Comparison of ENCODE assay signal across 8 mouse cellular contexts in genomic region chrX:7574087-7574884, GRCm38 (mm10). TPM values are rescaled to one million over a fixed set of nuclear protein-coding genes. Genes with fewer than 3 reads are reported as not detected.
DNase-seq lines count a peak whose midpoint lies in the region; ATAC-seq and TF ChIP-seq lines count a peak whose summit lies in the region.

Gene Ppp1r3f, minus strand, starts transcription at chrX:7574283.

- peak within 1 kb of the TSS; percentile 57 for H3K4me2 ChIP-seq in hindbrain, postnatal 0 days (ENCODE audit: low read depth, low read length)

- no peaks in the 10 kb centered on the region for H3K9me3 ChIP-seq in hindbrain, postnatal 0 days (ENCODE audit: low read length)

- peak within 1 kb of the TSS; percentile 88 for H3K4me3 ChIP-seq in gastrocnemius, adult 2 months
- H3K4me3 ChIP-seq in hindbrain, postnatal 0 days (ENCODE audit: low read length) = peak within 1 kb of the TSS; percentile 50
- H3K4me3 ChIP-seq in left cerebral cortex, adult 2 months = peak within 1 kb of the TSS; percentile 51

- peak; percentile 96 for DNase-seq in ZHBTc4 (ENCODE audit: low read depth, low spot score)
- DNase-seq in gastrocnemius, adult 2 months = peak; percentile 95
- peak; percentile 95 for DNase-seq in hindbrain, postnatal 0 days (ENCODE audit: low spot score)
- peak; percentile 94 for DNase-seq in left cerebral cortex, adult 2 months (ENCODE audit: extremely low spot score in 1 of 2, low spot score in 2 of 2)
- peak; percentile 96 to 97 for DNase-seq in right cerebral cortex, adult 2 months (ENCODE audit: low spot score in 2 of 2)
- DNase-seq in urinary bladder, postnatal 14 days (ENCODE audit: low spot score) = peak; percentile 94

- ATAC-seq in common myeloid progenitor, adult 5-6 weeks (replicated peaks; ENCODE audit: low read depth, poor library complexity, severe bottlenecking) = peak; percentile 98
- ATAC-seq in hindbrain, postnatal 0 days = peak; percentile 97
- ATAC-seq in megakaryocyte, adult 5-6 weeks (ENCODE audit: poor library complexity, severe bottlenecking) = peak; percentile 98

- no peak for TF ChIP-seq CTCF in gastrocnemius, adult 2 months (IDR thresholded peaks at IDR 0.05)
- no peak for TF ChIP-seq CTCF in hindbrain, postnatal 0 days (IDR thresholded peaks at IDR 0.05; ENCODE audit: low read depth)
- no peak for TF ChIP-seq CTCF in left cerebral cortex, adult 2 months (IDR thresholded peaks at IDR 0.05)

- peak within 1 kb of the TSS; percentile 66 for H3K9ac ChIP-seq in hindbrain, postnatal 0 days (replicated peaks; ENCODE audit: low read length)

- H3K4me1 ChIP-seq in hindbrain, postnatal 0 days (ENCODE audit: insufficient read depth, low read length) = no peaks in the 10 kb centered on the region

- H3K36me3 ChIP-seq in hindbrain, postnatal 0 days (ENCODE audit: insufficient read depth, low read length) = no peaks in the 10 kb centered on the region

- intact Hi-C loops in gastrocnemius, adult 2 months (cut with DNase I) = loop anchor here (2.0 to 10.0 kb wide), 2 partner anchors 31 to 121 kb away; partner anchors contain the start of genes Ccdc22 and Gpkow
- intact Hi-C loops in left cerebral cortex, adult 2 months (cut with DNase I) = loop anchor here (2.0 to 5.0 kb wide), 4 partner anchors 65 to 252 kb away; partner anchors contain the start of gene Syp

- H3K27me3 ChIP-seq in hindbrain, postnatal 0 days (ENCODE audit: insufficient read depth, low read length) = no peaks in the 10 kb centered on the region

- H3K27ac ChIP-seq in gastrocnemius, adult 2 months = peak within 1 kb of the TSS; percentile 88
- peak within 1 kb of the TSS; percentile 91 for H3K27ac ChIP-seq in hindbrain, postnatal 0 days
- peak within 1 kb of the TSS; percentile 89 for H3K27ac ChIP-seq in left cerebral cortex, adult 2 months

- WGBS in hindbrain, postnatal 0 days = 34% methylated on average over 63 of the region's 65 CpGs

RNA-seq across cellular contexts. Expression of gene Ppp1r3f, which starts in this region (rescaled TPM):
- 0.82 and 1.0 TPM in 2 replicates for total RNA-seq in common myeloid progenitor, adult 5-6 weeks (2017)
- total RNA-seq in gastrocnemius, adult 2 months (2021) = 1 to 10 TPM; 2.3 to 3.3 TPM
- 19.7 and 23.3 TPM in 2 replicates for total RNA-seq in hindbrain, postnatal 0 days (2014; rRNA removed)
- 7.1 and 8.6 TPM in 2 replicates for polyA plus RNA-seq in hindbrain, postnatal 0 days (2015; fragmentation: Nextera tagmentation; extraction: Ambion mirVana)
- 10 to 100 TPM; 21.9 to 26.8 TPM for total RNA-seq in left cerebral cortex, adult 2 months (2021)
- 0.05 and 0.09 TPM in 2 replicates for total RNA-seq in megakaryocyte, adult 5-6 weeks (2015)
- total RNA-seq in megakaryocyte, adult 5-6 weeks (2017) = 0.53 and 0.55 TPM in 2 replicates

Comparison
In these comparisons a context has a peak if more than half of its experiments do, and no peak if none do; other contexts are left out.
1. Peak in every context shown above with its lines: DNase-seq, ATAC-seq, H3K4me3 ChIP-seq and H3K27ac ChIP-seq.
2. Peak in ATAC-seq in megakaryocyte, adult 5-6 weeks; RNA of the gene not detected or under 1 TPM.